Mouse (Mus musculus) liver, embryonic 12.5 days (tissue): ENCODE results near the gene Gkn2. TPM values are rescaled to one million over a fixed set of nuclear protein-coding genes. Genes with fewer than 3 reads are reported as not detected.
A peak's percentile ranks its signal among the peaks of the same experiment; 100 is the strongest.

ENCODE experiments used
- ATAC-seq: fragments of 200-750 bp; cut with Nextera tagmentation; 2 replicates; pipeline ENCODE4 v1.8.0; 2017; ENCODE audit warnings: moderate number of reproducible peaks, mild to moderate bottlenecking, moderate library complexity
- H3K27ac ChIP-seq: fragments of 300-500 bp; sonication (generic); 2 replicates; pipeline ENCODE4 v1.5.1; 2016; ENCODE audit warnings: mild to moderate bottlenecking
- H3K27me3 ChIP-seq: fragments of 300-500 bp; sonication (generic); replicated peaks from 2 replicates; pipeline ENCODE4 v1.6.1; 2016; ENCODE audit warnings: mild to moderate bottlenecking, moderate library complexity
- H3K36me3 ChIP-seq: fragments of 300-500 bp; sonication (generic); 2 replicates; pipeline ENCODE4 v1.6.1; 2016; ENCODE audit warnings: mild to moderate bottlenecking, moderate library complexity
- H3K4me1 ChIP-seq: fragments of 300-500 bp; sonication (generic); 2 replicates; pipeline ENCODE4 v1.6.1; 2016
- H3K4me2 ChIP-seq: fragments of 300-500 bp; sonication (generic); 2 replicates; pipeline ENCODE4 v1.6.1; 2016; ENCODE audit warnings: mild to moderate bottlenecking, moderate library complexity
- H3K4me3 ChIP-seq: fragments of 300-500 bp; sonication (generic); 2 replicates; pipeline ENCODE4 v1.5.1; 2016; ENCODE audit warnings: mild to moderate bottlenecking, moderate library complexity
- H3K9ac ChIP-seq: fragments of 300-500 bp; sonication (generic); 2 replicates; pipeline ENCODE4 v1.6.1; 2016; ENCODE audit warnings: mild to moderate bottlenecking, moderate library complexity
- H3K9me3 ChIP-seq: fragments of 300-500 bp; sonication (generic); replicated peaks from 2 replicates; pipeline ENCODE4 v1.6.1; 2016; ENCODE audit warnings: mild to moderate bottlenecking, moderate library complexity
- WGBS: fragments of 180-500 bp; shearing (Covaris S2); methylation state at CpG from one replicate; pipeline ENCODE4 v1.1.7; 2016; ENCODE audit not compliant: insufficient replicate concordance; 5-methylcytosine and 5-hydroxymethylcytosine counted together
- polyA plus RNA-seq: library from polyadenylated mRNA; unstranded; fragments of >200 nt; fragmentation: Nextera tagmentation; extraction: Ambion mirVana; gene quantifications from 2 replicates; pipeline ENCODE4 v1.2.1, GENCODE M21; 2016

The Gkn2 gene
- polyA plus RNA-seq, 1 experiment from 2014 or later = not detected

DNA sequence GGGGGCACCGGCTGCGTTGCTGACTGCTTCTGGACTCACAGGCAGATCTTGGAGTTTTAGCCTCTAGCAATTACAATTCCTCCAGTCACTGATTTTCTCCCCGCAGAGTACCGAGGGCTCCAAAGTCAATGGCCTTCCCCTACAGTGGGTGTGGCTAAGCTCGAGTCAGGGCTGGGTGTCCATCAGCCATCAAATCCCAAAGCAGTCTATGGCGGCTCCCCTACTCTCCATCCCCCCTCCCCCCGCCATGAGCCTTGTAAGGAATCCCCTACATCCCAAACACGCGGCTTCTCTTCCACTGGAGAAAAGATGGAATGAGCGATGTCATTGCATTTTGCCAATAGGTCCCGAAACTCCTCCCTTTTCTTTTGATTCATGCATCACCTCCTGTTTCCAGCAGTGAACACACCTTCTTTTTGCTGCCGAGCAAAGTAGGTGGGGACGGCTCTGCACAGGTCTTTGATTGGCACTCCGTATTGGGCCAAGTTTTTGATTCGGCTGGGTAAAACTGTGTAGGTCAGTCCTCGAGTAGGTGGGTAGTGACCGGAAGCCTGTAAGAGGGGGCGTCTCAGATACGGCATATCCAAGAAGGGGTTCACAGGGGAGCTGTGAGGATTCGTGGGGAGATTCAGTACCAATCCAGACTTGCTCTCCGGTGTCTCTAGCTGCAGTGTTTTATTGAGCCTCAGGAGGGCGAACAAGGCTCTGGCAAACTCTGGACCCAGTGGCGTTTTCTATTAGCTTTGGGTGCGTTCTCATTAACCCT, 11.0 kb downstream of the Gkn2 start:
- H3K4me3 ChIP-seq = no peak overlapping the region; the same call in 1 of the 2 replicates

DNA sequence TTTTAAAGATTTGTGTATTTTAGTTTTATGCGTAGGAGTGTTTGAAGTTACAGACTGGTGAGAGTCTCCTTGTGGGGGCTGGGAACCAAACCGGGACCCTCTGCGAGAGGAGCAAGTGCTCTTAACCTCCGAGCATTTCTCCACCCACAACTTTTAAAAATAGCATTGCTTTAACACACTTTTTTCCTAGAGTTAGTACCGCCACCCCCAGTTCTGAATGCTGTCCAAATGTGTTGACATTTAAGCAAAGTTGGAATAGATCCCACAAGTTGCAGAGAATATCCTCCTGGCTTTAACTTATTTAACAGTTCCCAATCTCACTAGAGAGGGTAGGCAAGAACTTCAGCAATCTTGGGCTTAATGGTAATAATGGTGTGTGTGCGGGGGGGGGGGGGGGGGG, 11.6 kb downstream of the Gkn2 start:
- Histone ChIP-seq H3K9ac (no peak overlapping the region), H3K27ac (no peak overlapping the region), H3K9me3 (no peaks in the 10 kb centered on the region), H3K36me3 (no peaks in the 10 kb centered on the region), H3K4me2 (no peak overlapping the region), H3K27me3 (peaks cover 61% of the 10 kb centered on the region), H3K4me3 (no peak overlapping the region), H3K4me1 (peaks cover 13% of the 10 kb centered on the region)
- no peak for ATAC-seq
- 43% methylated on average over 5 of the region's 6 CpGs for WGBS

More for the DNA sequence above, 11.0 kb downstream of the Gkn2 start:
- Histone ChIP-seq H3K4me2 (peak overlapping the region; percentile 41), H3K27me3 (peaks cover 61% of the 10 kb centered on the region), H3K27ac (no peak overlapping the region), H3K36me3 (no peaks in the 10 kb centered on the region), H3K9me3 (no peaks in the 10 kb centered on the region), H3K9ac (no peak overlapping the region), H3K4me1 (peaks cover 7% of the 10 kb centered on the region; the same call in 1 of the 2 replicates)
- no peak for ATAC-seq
- WGBS = 12% methylated on average over 24 of the region's 24 CpGs

GRCm38 (mm10) chr6:87386203-87386602, 13.0 kb downstream of the Gkn2 start:
- Histone ChIP-seq H3K9ac (no peak overlapping the region), H3K27me3 (peaks cover 48% of the 10 kb centered on the region)

DNA sequence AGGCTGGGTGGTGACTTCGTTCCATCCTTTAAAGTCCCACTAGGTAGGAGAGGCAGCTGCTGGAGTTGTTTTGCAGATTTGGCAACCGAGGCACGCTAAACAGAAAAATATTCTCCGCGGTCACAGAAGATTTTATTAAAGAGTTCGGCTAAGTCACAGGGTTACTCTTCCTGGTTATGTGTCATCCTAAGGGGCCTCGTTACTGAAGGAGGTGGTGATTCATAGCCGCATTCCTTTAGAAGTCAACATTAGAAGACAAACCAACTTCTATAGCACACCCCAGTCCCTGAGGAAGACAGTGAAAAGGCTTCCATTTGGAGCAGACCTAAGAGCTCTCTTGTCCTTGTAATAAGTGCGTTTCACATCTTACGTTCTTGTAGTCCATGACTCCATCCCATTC, 13.5 kb downstream of the Gkn2 start:
- ATAC-seq = no peak
- Histone ChIP-seq H3K4me3 (no peak overlapping the region), H3K27ac (no peak overlapping the region), H3K4me1 (peaks cover 19% of the 10 kb centered on the region), H3K27me3 (peaks cover 44% of the 10 kb centered on the region), H3K36me3 (no peaks in the 10 kb centered on the region), H3K4me2 (no peak overlapping the region), H3K9me3 (no peaks in the 10 kb centered on the region), H3K9ac (no peak overlapping the region)
- whole genome bisulfite sequencing = 72% methylated on average over 10 of the region's 10 CpGs

More at GRCm38 (mm10) chr6:87386203-87386602, 13.0 kb downstream of the Gkn2 start:
- H3K4me1 ChIP-seq = peaks cover 19% of the 10 kb centered on the region
- WGBS = 6% methylated on average over 7 of the region's 7 CpGs
- H3K4me2 ChIP-seq = no peak overlapping the region
- H3K27ac ChIP-seq = no peak overlapping the region
- no peaks in the 10 kb centered on the region for H3K9me3 ChIP-seq
- no peak for ATAC-seq
- H3K4me3 ChIP-seq = no peak overlapping the region
- no peaks in the 10 kb centered on the region for H3K36me3 ChIP-seq

DNA sequence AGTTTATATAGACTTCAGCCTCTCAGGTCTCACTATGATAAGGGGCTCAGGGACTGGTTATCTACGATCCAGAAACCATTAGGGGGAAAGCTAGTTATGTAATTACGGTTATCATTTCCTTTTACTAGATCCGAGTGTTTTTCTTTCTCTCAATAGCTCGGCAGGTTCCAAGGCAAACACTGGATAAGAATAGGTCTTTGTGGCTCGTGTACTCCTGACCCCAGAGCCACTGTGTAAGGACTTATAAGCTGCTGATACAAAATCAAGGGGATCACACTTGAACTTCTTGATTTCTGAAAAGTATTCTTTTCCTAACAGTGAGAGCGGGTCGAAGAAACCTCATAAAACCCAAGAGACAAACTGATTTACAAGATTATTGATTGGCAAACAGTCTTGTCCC, 15.7 kb downstream of the Gkn2 start, which contains the start of gene Gkn3:
Gene Gkn3 (minus strand): TSS at position 59 of the 400 bp plus-strand sequence.
- peaks cover 22% of the 10 kb centered on the region for H3K27me3 ChIP-seq
- H3K9ac ChIP-seq = no peak within 1 kb of the TSS
- 46% methylated on average over 7 of the region's 7 CpGs for WGBS
- no peak within 1 kb of the TSS for H3K4me2 ChIP-seq
- no peaks in the 10 kb centered on the region for H3K9me3 ChIP-seq
- H3K4me1 ChIP-seq = peaks cover 25% of the 10 kb centered on the region
- no peak within 1 kb of the TSS for H3K27ac ChIP-seq
- H3K36me3 ChIP-seq = no peaks in the 10 kb centered on the region
- ATAC-seq = no peak
- no peak within 1 kb of the TSS for H3K4me3 ChIP-seq

DNA sequence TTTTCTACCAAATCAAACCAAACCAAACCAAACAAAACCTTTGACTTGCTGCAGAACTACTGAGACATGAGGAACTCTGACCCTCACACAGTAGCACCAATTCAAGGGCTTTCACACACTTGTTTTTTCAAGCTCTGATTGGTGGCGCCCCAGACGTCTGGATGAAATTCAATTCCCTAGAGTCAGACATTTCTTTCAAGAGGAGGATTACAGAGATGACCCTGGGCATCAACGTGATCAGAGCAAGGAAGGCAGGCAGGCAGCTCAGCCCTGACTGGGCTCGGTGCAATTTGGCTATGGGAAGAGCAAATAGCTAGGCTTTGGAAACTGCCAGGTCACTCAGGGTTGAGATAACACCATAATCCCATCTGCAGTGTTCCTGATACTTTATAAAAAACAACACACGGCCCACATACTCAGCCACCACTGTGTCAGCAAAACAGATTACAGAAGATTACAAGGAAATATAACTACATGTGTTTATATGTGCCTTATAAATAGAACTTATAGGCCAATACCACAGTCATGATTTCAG, 16.4 kb downstream of the Gkn2 start:
- Histone ChIP-seq H3K9me3 (no peaks in the 10 kb centered on the region), H3K27ac (no peak overlapping the region), H3K27me3 (peaks cover 15% of the 10 kb centered on the region; the same call in 1 of the 2 replicates), H3K9ac (no peak overlapping the region), H3K4me1 (peaks cover 27% of the 10 kb centered on the region), H3K36me3 (no peaks in the 10 kb centered on the region), H3K4me3 (no peak overlapping the region), H3K4me2 (no peak overlapping the region)
- peak; percentile 47; the same call in 1 of the 2 replicates for ATAC-seq
- WGBS = 26% methylated on average over 5 of the region's 5 CpGs

- peak; percentile 54; the same call in 1 of the 2 replicates for ATAC-seq
- Histone ChIP-seq H3K27ac (no peak overlapping the region), H3K27me3 (no peaks in the 10 kb centered on the region), H3K4me2 (no peak overlapping the region), H3K9me3 (no peaks in the 10 kb centered on the region), H3K4me1 (peaks cover 25% of the 10 kb centered on the region), H3K4me3 (no peak overlapping the region), H3K9ac (no peak overlapping the region), H3K36me3 (no peaks in the 10 kb centered on the region)
- 32% methylated on average over 8 of the region's 8 CpGs for WGBS
These were observed 20.5 kb downstream of the Gkn2 start for GRCm38 (mm10) chr6:87393466-87394205.

- Histone ChIP-seq H3K9ac (no peak overlapping the region), H3K9me3 (no peaks in the 10 kb centered on the region), H3K4me1 (peaks cover 19% of the 10 kb centered on the region), H3K4me3 (no peak overlapping the region), H3K4me2 (no peak overlapping the region), H3K27me3 (no peaks in the 10 kb centered on the region), H3K27ac (no peak overlapping the region), H3K36me3 (no peaks in the 10 kb centered on the region)
- 69% methylated on average over 9 of the region's 9 CpGs for WGBS
- ATAC-seq = no peak
These were observed 21.6 kb downstream of the Gkn2 start for GRCm38 (mm10) chr6:87394783-87395182.

- H3K27me3 ChIP-seq = no peaks in the 10 kb centered on the region
- no peak overlapping the region for H3K27ac ChIP-seq
- H3K36me3 ChIP-seq = no peaks in the 10 kb centered on the region
- H3K9me3 ChIP-seq = no peaks in the 10 kb centered on the region
- H3K9ac ChIP-seq = no peak overlapping the region
- H3K4me2 ChIP-seq = no peak overlapping the region
- WGBS = 1% methylated on average over 5 of the region's 5 CpGs
- no peak overlapping the region for H3K4me3 ChIP-seq
- H3K4me1 ChIP-seq = peaks cover 21% of the 10 kb centered on the region
- ATAC-seq = no peak
These were observed 26.0 kb downstream of the Gkn2 start for GRCm38 (mm10) chr6:87399137-87399536.

- peak overlapping the region; percentile 27; the same call in 1 of the 2 replicates for H3K27ac ChIP-seq
- no peaks in the 10 kb centered on the region for H3K9me3 ChIP-seq
- H3K4me2 ChIP-seq = no peak overlapping the region
- WGBS = 22% methylated on average over 4 of the region's 4 CpGs
- H3K9ac ChIP-seq = no peak overlapping the region
- no peak overlapping the region for H3K4me3 ChIP-seq
- H3K36me3 ChIP-seq = no peaks in the 10 kb centered on the region
- H3K4me1 ChIP-seq = peaks cover 21% of the 10 kb centered on the region
- ATAC-seq = no peak
- no peaks in the 10 kb centered on the region for H3K27me3 ChIP-seq
These were observed 26.9 kb downstream of the Gkn2 start for GRCm38 (mm10) chr6:87399886-87400566.

GRCm38 (mm10) chr6:87401456-87401855, 28.3 kb downstream of the Gkn2 start:
- no peaks in the 10 kb centered on the region for H3K9me3 ChIP-seq
- ATAC-seq = no peak
- no peaks in the 10 kb centered on the region for H3K27me3 ChIP-seq
- H3K36me3 ChIP-seq = no peaks in the 10 kb centered on the region
- no peak overlapping the region for H3K4me2 ChIP-seq
- no peak overlapping the region for H3K27ac ChIP-seq
- peaks cover 21% of the 10 kb centered on the region for H3K4me1 ChIP-seq
- no peak overlapping the region for H3K4me3 ChIP-seq
- 50% methylated on average over 6 of the region's 6 CpGs for WGBS
- H3K9ac ChIP-seq = no peak overlapping the region
